Mouse (Mus musculus): ENCODE measurements around the gene Stx1b. TPM values are rescaled to one million over a fixed set of nuclear protein-coding genes. Genes with fewer than 3 reads are reported as not detected.

The Stx1b gene
- polyA plus RNA-seq, 1 experiment from 2014 or later: 72.5 TPM

DNA sequence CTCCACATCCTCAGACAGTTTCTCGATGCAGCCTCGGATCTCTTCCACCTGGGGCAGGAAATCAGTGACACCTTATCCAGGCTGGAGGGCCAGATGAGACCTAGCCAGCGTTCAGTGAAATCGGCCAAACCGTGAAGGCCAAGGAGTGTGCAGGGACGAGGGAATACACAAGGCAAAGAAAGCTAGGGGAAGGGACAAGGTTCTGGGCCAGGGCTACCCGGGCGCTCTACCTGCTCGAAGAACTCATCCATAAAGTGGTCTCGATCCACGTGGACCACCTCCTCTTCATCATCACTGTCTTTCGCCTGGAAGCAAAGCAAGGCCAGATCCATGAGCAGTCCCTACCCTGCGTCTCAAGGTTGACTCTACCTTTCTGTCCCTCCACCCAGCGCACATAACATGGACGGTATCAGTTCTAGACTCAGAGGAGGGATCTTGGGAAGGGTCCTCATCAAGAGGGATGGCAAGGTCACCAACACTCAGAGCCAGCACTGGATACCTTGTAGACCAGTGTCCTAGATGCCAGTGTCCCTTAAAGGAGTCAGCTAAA is 9.2 kb downstream of the Stx1b start:
- Histone ChIP-seq H3K27ac (replicated peaks) (no peak overlapping the region), H3K36me3 (peaks cover 44% of the 10 kb centered on the region), H3K9ac (no peak overlapping the region), H3K4me1 (replicated peaks) (no peaks in the 10 kb centered on the region), H3K4me2 (no peak overlapping the region), H3K27me3 (no peaks in the 10 kb centered on the region), H3K9me3 (no peaks in the 10 kb centered on the region), H3K4me3 (no peak overlapping the region)
- ATAC-seq (ENCODE audit: low FRiP score, low read depth): no peak
- WGBS: 90% methylated on average over 15 of the region's 15 CpGs

DNA sequence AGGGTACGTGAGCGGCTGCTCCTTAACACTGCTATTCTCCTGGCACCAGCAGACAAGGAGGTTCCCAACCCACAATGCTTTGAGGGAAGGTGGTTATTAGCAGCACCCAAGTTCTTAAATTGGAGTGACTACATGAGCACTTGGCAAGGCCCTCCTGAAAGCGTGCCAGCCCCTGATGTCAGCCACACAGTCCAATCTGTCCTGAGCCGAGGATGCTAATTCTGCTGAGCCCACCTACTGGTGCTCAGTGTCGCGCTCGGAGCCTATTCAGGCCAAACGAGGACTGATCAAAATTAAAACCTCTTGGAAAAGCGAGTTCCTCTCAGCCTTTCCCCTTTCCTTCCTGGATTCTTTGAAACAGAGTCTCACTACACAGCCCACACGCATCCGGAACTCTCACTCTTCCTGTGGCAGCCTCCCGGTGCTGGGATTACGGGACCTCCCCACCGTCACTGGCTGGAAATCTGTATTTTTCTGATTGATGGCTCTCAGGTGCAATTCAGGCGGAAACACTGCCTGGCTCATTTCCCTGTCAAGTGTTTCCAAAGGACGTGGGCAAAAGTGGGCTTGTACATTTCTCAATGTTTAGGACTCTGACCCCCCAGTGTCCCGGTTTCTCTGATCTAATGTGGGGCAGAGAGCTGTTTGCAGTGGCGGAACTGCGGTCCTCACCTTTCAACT is 10.0 kb downstream of the Stx1b start:
- H3K27ac ChIP-seq (replicated peaks): no peak overlapping the region
- peaks cover 51% of the 10 kb centered on the region for H3K36me3 ChIP-seq
- no peak overlapping the region for H3K9ac ChIP-seq
- H3K27me3 ChIP-seq: no peaks in the 10 kb centered on the region
- ATAC-seq (ENCODE audit: low FRiP score, low read depth): no peak
- H3K4me2 ChIP-seq: no peak overlapping the region
- H3K4me3 ChIP-seq: no peak overlapping the region
- no peaks in the 10 kb centered on the region for H3K9me3 ChIP-seq
- WGBS: 80% methylated on average over 19 of the region's 19 CpGs
- no peaks in the 10 kb centered on the region for H3K4me1 ChIP-seq (replicated peaks)

DNA sequence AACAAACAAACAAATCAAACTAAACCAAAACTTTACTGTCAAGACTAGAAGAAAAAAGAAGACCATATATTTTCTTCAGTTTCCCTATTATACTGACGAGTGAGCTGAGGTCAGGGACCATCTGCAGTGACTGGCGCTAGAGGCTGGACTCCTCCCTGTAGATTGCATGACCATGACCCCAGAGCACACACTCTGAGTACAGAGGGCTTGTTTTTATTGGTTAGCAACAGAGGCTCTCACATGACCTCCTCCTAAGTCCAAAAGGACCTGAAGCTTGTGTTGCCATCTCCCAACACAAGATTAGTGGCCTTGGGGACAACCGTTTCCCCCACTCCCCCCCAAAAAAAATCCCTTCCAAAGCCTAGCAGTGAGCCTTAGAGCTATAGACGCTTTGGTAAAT is 10.5 kb downstream of the Stx1b start:
- 83% methylated on average over 4 of the region's 4 CpGs for WGBS
- ATAC-seq (ENCODE audit: low FRiP score, low read depth): no peak
- Histone ChIP-seq H3K9ac (no peak overlapping the region), H3K4me1 (replicated peaks) (no peaks in the 10 kb centered on the region), H3K4me3 (no peak overlapping the region), H3K4me2 (no peak overlapping the region), H3K9me3 (no peaks in the 10 kb centered on the region), H3K27me3 (no peaks in the 10 kb centered on the region), H3K36me3 (peaks cover 57% of the 10 kb centered on the region), H3K27ac (replicated peaks) (no peak overlapping the region)

- 86% methylated on average over 3 of the region's 3 CpGs for WGBS
Observed at GRCm38 (mm10) chr7:127812292-127812691, 12.1 kb downstream of the Stx1b start.

GRCm38 (mm10) chr7:127811240-127811639 is 13.1 kb downstream of the Stx1b start:
- H3K36me3 ChIP-seq: peaks cover 72% of the 10 kb centered on the region
- H3K27me3 ChIP-seq: no peaks in the 10 kb centered on the region
- H3K27ac ChIP-seq (replicated peaks): no peak overlapping the region
- H3K4me1 ChIP-seq (replicated peaks): no peaks in the 10 kb centered on the region
- no peak overlapping the region for H3K9ac ChIP-seq
- no peak for ATAC-seq (ENCODE audit: low FRiP score, low read depth)
- H3K4me2 ChIP-seq: no peak overlapping the region
- WGBS: 82% methylated on average over 4 of the region's 4 CpGs
- H3K9me3 ChIP-seq: no peaks in the 10 kb centered on the region
- no peak overlapping the region for H3K4me3 ChIP-seq

More at GRCm38 (mm10) chr7:127812292-127812691, 12.1 kb downstream of the Stx1b start:
- no peaks in the 10 kb centered on the region for H3K27me3 ChIP-seq
- ATAC-seq (ENCODE audit: low FRiP score, low read depth): no peak
- H3K9ac ChIP-seq: no peak overlapping the region
- H3K27ac ChIP-seq (replicated peaks): no peak overlapping the region
- peaks cover 65% of the 10 kb centered on the region for H3K36me3 ChIP-seq
- H3K4me2 ChIP-seq: no peak overlapping the region
- no peak overlapping the region for H3K4me3 ChIP-seq
- no peaks in the 10 kb centered on the region for H3K4me1 ChIP-seq (replicated peaks)
- H3K9me3 ChIP-seq: no peaks in the 10 kb centered on the region

DNA sequence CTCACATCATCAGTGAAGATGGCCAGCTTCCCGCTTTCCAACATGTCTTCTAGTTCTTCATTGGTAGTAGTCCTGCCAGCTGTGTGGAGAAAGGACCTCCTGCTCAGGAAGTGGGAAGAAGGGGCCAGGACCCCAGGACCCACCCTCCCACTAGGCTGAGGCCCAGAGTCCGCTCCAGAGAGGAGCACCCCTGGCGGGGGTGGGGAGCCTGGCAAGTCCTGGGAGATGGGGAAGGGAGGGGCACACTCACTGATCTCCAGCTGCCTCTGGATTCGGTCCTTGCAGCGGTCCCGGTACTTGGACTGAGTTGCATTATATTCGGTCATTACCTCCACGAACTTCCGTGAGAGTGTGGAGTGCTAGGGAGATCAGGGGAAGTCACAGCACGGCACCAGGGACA is 13.7 kb downstream of the Stx1b start:
- H3K36me3 ChIP-seq: peaks cover 74% of the 10 kb centered on the region

GRCm38 (mm10) chr7:127809846-127810245 is 14.5 kb downstream of the Stx1b start:
- H3K27me3 ChIP-seq: no peaks in the 10 kb centered on the region
- peaks cover 72% of the 10 kb centered on the region for H3K36me3 ChIP-seq
- no peaks in the 10 kb centered on the region for H3K9me3 ChIP-seq
- no peak for ATAC-seq (ENCODE audit: low FRiP score, low read depth)
- H3K4me2 ChIP-seq: no peak overlapping the region
- no peak overlapping the region for H3K27ac ChIP-seq (replicated peaks)
- H3K4me1 ChIP-seq (replicated peaks): no peaks in the 10 kb centered on the region
- WGBS: 94% methylated on average over 1 of the region's 1 CpGs
- no peak overlapping the region for H3K9ac ChIP-seq
- no peak overlapping the region for H3K4me3 ChIP-seq

More for the DNA sequence above, 13.7 kb downstream of the Stx1b start:
- H3K9ac ChIP-seq: no peak overlapping the region
- H3K27ac ChIP-seq (replicated peaks): no peak overlapping the region
- no peaks in the 10 kb centered on the region for H3K27me3 ChIP-seq
- no peak overlapping the region for H3K4me3 ChIP-seq
- no peaks in the 10 kb centered on the region for H3K4me1 ChIP-seq (replicated peaks)
- 74% methylated on average over 10 of the region's 10 CpGs for WGBS
- H3K4me2 ChIP-seq: no peak overlapping the region
- H3K9me3 ChIP-seq: no peaks in the 10 kb centered on the region
- no peak for ATAC-seq (ENCODE audit: low FRiP score, low read depth)

DNA sequence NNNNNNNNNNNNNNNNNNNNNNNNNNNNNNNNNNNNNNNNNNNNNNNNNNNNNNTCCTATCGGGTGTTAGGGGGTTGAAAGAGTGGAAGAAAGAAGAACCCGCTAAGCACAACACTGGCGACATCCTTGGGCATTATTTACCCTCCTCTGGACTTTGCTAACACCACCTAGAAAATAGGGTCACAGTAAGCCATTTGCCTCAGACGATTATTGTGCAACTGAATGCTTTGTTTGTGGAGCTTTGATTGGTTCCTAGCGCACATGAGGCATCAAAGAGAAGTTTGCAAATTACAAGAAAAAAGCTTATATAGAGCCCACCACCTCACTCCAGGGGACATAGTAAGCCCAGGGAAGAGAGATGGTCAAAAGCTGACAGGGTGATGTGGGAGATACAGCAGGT is 15.5 kb downstream of the Stx1b start:
- no peaks in the 10 kb centered on the region for H3K9me3 ChIP-seq
- H3K9ac ChIP-seq: no peak overlapping the region
- no peaks in the 10 kb centered on the region for H3K27me3 ChIP-seq
- ATAC-seq (ENCODE audit: low FRiP score, low read depth): no peak
- WGBS: 80% methylated on average over 5 of the region's 5 CpGs
- H3K27ac ChIP-seq (replicated peaks): no peak overlapping the region
- no peaks in the 10 kb centered on the region for H3K4me1 ChIP-seq (replicated peaks)
- H3K4me3 ChIP-seq: no peak overlapping the region
- no peak overlapping the region for H3K4me2 ChIP-seq
- H3K36me3 ChIP-seq: peaks cover 66% of the 10 kb centered on the region

DNA sequence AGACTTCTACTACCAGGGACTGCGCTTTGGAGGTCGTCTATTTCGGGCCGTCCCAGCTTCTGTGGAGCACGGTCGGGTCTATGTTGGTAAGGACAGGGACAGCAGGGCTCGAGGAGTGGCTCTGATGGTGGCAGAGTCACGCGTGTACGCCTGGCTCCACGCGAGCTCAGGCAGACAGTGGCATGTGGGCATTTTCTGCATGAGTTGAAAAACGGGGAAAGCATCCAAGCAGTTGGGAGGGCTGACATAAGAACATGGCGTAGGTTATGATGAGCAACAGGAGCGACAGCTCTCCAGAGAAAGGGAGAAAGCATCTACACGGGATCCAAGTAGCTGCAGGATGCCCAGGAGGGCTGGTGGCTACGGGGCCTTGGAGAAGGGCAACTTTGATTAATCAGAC is 22.0 kb downstream of the Stx1b start:
- Histone ChIP-seq H3K4me2 (no peak overlapping the region), H3K4me3 (no peak overlapping the region), H3K9ac (no peak overlapping the region), H3K36me3 (peaks cover 45% of the 10 kb centered on the region), H3K27me3 (no peaks in the 10 kb centered on the region), H3K27ac (replicated peaks) (no peak overlapping the region), H3K4me1 (replicated peaks) (no peaks in the 10 kb centered on the region), H3K9me3 (no peaks in the 10 kb centered on the region)
- no peak for ATAC-seq (ENCODE audit: low FRiP score, low read depth)
- 90% methylated on average over 17 of the region's 17 CpGs for WGBS

DNA sequence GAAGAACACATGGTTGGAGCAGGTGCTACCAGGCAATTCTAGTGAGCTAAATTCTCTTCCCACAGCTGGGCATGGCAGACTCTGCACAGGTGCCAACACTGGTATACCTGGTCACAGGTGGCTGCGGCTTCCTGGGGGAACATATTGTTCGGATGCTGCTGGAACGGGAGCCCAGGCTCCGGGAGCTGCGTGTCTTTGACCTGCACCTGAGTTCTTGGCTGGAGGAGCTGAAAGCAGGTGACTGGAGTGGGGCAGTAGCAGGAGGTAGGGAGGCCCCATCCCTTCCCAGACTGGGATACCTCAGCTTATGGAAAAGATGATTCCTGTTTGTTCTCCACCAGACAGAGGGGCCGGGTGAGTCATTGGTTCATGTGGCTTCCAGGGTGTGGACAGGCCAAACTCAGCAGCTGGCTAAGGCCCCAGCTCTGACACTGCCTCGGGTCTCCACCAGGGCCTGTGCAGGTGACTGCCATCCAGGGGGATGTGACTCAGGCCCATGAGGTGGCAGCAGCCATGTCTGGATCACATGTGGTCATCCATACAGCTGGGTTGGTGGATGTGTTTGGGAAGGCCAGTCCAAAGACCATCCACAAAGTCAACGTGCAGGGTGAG is 23.2 kb downstream of the Stx1b start:
- Histone ChIP-seq H3K27me3 (no peaks in the 10 kb centered on the region), H3K4me1 (replicated peaks) (no peaks in the 10 kb centered on the region), H3K9ac (no peak overlapping the region), H3K9me3 (no peaks in the 10 kb centered on the region), H3K4me3 (no peak overlapping the region), H3K27ac (replicated peaks) (no peak overlapping the region), H3K4me2 (no peak overlapping the region), H3K36me3 (peaks cover 51% of the 10 kb centered on the region)
- WGBS: 90% methylated on average over 8 of the region's 8 CpGs
- ATAC-seq (ENCODE audit: low FRiP score, low read depth): peak; percentile 15; the same call in 1 of the 2 replicates

GRCm38 (mm10) chr7:127800435-127801009 is 23.8 kb downstream of the Stx1b start, which contains the start of gene Hsd3b7:
Gene Hsd3b7, plus strand, starts transcription at chr7:127800604.
- H3K27ac ChIP-seq (replicated peaks): 0 out of 2 replicates have a peak within 1 kb of the TSS, but pooled peaks have one; percentile 5
- no peaks in the 10 kb centered on the region for H3K4me1 ChIP-seq (replicated peaks)
- peaks cover 53% of the 10 kb centered on the region for H3K36me3 ChIP-seq
- peak; percentile 66 for ATAC-seq (ENCODE audit: low FRiP score, low read depth)
- no peaks in the 10 kb centered on the region for H3K27me3 ChIP-seq
- no peak within 1 kb of the TSS for H3K4me3 ChIP-seq
- no peak within 1 kb of the TSS for H3K9ac ChIP-seq
- WGBS: 30% methylated on average over 6 of the region's 6 CpGs
- H3K4me2 ChIP-seq: peak within 1 kb of the TSS; percentile 40
- H3K9me3 ChIP-seq: no peaks in the 10 kb centered on the region

- Histone ChIP-seq H3K4me3 (no peak overlapping the region), H3K4me2 (no peak overlapping the region), H3K9ac (no peak overlapping the region), H3K27me3 (no peaks in the 10 kb centered on the region), H3K9me3 (no peaks in the 10 kb centered on the region), H3K36me3 (peaks cover 58% of the 10 kb centered on the region), H3K4me1 (replicated peaks) (no peaks in the 10 kb centered on the region), H3K27ac (replicated peaks) (no peak overlapping the region)
- ATAC-seq (ENCODE audit: low FRiP score, low read depth): no peak
- WGBS: 91% methylated on average over 1 of the region's 1 CpGs
Observed at GRCm38 (mm10) chr7:127799738-127800137, 24.6 kb downstream of the Stx1b start.

Data from hindbrain, embryonic 15.5 days (tissue).